Mouse (Mus musculus): ENCODE results near the gene Trnp1. TPM values are rescaled to one million over a fixed set of nuclear protein-coding genes. Genes with fewer than 3 reads are reported as not detected.

Gene Trnp1
- total RNA-seq, 2 experiments from 2014 or later: 154 to 165 TPM

DNA sequence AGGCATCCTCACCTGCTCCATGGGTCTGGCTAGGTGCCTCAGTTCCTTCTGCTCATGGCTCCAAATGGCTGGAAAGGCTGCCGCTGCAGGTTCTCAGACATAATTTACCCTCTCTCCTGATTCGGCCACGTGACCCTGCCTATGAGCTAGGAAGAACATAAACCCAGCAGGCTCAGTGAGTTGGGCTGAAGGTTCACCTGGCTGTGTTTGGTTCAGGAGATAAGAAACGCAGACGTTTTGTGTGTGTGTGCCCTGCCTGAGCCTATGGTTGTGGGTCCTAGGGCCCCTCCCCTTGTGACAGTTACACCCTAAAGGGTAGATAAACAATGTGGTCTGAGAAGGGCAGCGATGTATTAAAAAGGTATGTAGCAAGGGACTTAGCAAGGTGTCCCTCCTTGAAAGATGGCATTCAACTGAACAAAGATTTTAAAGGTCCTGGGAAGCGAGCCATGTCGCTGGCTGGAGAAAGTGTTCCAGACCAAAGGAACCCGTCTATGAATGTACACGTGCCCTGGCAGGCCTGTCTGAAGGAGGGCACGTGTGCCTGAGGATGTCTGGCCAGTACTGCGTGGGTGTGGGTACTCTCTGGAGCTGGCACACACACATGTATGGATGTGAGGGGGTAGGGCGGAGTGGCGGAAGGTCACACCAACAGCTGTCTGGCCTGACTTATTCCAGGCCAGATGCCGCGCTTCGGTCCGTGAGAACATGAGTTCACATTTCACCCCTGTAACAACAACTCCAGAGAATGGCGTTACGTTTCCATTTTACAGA, 9.5 kb downstream of the Trnp1 start:
- Histone ChIP-seq H3K27ac (no peak overlapping the region), H3K4me3 (no peak overlapping the region)
- no peak for TF ChIP-seq CTCF (conservative IDR thresholded peaks at IDR 0.05)
- DNase-seq (ENCODE audit: low spot score in 2 of 2): no peak

DNA sequence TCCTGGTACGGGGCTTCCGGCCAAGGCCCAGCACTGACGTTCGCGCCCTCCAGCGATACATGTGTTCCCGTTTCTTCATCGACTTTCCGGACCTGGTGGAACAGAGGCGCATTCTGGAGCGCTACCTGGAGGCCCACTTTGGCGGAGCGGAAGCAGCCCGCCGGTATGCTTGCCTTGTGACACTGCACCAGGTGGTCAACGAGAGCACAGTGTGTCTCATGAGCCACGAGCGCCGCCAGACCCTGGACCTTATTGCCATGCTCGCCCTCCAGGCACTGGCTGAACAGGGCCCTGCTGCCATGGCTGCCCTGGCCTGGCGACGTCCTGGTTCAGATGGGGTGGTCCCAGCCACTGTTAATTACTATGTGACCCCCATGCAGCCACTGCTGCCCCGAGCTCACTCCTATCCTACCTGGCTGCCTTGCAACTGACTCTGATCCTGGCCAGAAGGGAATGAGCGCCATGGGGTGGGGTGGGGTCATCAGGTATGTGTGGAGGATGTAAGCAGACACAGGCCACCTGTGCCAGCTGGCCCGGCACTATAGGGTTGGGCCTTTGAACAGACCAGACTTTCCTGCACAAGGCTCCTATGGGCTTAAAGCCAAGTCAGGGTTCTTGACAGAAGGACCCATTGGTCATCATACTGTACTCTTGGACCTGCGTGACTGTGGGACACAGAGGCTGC, 11.5 kb downstream of the Trnp1 start:
- Histone ChIP-seq H3K4me3 (no peak overlapping the region), H3K27ac (no peak overlapping the region)
- DNase-seq (ENCODE audit: low spot score in 2 of 2): no peak
- TF ChIP-seq CTCF (conservative IDR thresholded peaks at IDR 0.05): no peak

DNA sequence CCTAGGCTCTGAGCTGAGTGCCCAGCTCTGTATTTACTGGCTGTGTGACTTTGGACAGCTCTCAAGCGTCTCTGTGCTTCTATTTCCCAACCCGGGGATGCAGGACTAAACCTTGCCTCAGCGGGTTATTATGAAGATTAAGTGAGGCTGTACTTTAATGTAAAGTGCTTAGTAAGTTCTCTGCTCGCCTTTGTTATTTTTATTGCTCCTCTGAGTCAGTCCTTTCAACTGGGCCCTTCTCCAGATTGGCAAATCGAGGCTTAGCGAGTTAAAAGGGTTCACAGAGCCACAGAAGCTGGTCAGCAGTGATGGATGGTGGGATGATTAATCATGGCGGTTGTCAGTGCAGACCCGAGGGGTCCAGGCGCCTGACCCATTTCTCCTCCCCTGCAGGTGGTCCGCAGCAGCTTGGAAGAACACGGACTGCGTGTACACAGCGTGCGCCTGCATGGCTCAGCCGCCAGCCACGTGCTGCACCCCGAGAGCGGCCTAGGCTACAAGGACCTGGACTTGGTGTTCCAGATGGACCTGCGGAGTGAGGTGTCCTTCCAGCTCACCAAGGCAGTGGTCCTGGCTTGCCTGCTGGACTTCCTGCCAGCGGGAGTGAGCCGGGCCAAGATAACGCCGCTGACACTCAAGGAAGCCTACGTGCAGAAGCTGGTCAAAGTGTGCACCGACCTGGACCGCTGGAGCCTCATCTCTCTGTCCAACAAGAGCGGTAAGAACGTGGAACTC, 12.5 kb downstream of the Trnp1 start:
- H3K4me3 ChIP-seq: no peak overlapping the region
- DNase-seq (ENCODE audit: low spot score in 2 of 2): no peak
- no peak for TF ChIP-seq CTCF (conservative IDR thresholded peaks at IDR 0.05)
- no peak overlapping the region for H3K27ac ChIP-seq

DNA sequence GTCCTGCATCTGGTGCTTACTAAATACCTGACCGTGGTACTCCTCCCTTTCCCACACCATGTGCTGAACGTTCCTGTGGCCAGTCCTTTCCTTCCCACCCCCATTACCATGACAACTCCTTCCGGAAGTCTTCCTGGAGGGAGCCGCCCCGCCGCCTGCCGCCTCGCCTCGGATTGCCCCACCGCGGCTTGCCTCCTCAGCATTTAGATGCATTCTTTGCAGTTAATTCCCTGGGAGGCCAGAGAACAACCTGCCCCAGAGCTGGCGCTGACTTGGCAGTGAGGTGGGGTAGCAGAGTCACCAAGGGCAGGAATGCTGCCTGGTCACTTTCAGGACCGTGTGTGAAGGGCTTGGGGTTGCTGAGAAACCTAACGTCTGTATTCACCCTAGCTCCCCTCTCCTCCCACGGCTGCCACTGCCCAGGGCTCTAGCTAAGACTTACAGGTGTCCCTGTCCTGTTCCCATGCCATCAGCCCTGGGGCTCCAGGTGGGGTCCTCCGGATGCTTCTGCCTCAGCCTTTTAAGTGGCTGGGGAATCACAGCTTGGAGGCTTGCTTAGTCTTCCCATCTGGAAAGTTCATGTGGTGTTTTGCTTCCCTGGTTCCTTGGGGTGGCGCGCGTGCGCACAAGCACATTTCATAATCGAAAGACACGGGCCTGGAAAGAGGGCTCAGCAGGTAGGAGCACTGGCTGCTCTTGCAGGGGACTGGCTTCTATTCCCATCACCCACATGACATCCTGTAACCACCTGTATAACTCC, 13.9 kb downstream of the Trnp1 start:
- no peak for DNase-seq (ENCODE audit: low spot score in 2 of 2)
- Histone ChIP-seq H3K4me3 (peak overlapping the region; percentile 38), H3K27ac (peak overlapping the region; percentile 36; the same call in 1 of the 2 replicates)
- peak; percentile 15; the same call in 1 of the 2 replicates for TF ChIP-seq CTCF (conservative IDR thresholded peaks at IDR 0.05)

DNA sequence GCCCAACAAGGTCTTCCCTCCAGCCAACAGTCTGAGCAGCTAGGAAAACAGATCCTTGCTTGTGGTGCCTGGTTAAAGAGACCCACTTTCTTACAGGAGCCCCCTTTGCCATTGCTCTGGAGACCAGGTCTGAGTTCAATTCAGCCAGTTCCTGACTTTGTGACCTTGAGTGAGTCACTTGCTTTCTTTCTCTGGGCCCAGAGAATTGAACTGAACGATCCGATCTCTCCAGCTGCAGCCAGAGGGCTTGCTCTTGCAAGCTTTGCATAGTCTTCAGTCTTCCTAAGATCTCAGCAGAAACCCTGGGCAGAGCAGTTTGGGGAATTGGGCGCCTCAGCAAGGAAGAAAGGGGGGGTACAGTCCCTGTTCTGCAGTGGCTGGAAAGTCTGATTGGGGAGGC, 15.9 kb downstream of the Trnp1 start:
- H3K27ac ChIP-seq: no peak overlapping the region
- TF ChIP-seq CTCF (conservative IDR thresholded peaks at IDR 0.05): no peak
- no peak for DNase-seq (ENCODE audit: low spot score in 2 of 2)
- no peak overlapping the region for H3K4me3 ChIP-seq

DNA sequence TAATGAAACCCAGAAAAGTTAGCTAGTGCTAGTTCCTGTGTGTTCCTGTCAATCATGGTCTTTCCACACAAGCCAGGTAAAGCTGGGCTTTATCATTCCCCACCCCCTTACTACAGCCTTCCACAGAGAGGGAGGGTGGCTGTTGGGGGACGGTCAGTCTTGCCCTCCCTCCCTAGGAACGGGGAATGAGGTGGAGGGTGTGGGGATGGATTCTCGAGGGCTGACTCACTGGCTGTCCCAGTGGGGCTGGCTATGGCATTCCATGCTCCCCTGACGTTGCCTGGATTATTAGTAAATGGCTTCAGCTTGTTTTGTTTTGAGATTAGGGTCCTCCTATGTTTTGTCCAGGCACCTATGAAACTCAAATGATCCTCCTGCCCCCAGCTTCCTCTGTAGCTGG, 16.9 kb downstream of the Trnp1 start:
- no peak for DNase-seq (ENCODE audit: low spot score in 2 of 2)
- no peak for TF ChIP-seq CTCF (conservative IDR thresholded peaks at IDR 0.05)
- Histone ChIP-seq H3K27ac (no peak overlapping the region), H3K4me3 (no peak overlapping the region)

DNA sequence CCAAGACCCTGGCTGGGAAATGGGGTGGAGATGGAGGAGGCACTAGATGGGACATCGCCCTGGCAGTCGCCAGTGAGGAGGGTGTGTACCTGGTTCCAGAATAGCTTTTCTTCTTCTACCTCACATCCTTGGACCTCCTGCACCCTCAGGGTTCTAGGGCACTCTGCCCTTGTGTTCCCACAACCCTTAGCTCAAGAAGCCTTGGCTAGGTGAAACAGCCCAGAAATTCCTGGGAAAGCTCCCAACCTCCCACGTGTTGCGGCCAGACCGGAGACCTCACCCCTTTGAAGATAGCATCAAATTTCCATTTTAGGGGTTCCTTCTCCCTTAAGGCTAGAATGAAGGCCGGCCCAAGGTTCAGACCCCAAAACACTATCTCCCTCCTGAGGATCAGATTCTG, 17.6 kb downstream of the Trnp1 start:
- no peak overlapping the region for H3K27ac ChIP-seq
- no peak for DNase-seq (ENCODE audit: low spot score in 2 of 2)
- no peak overlapping the region for H3K4me3 ChIP-seq
- no peak for TF ChIP-seq CTCF (conservative IDR thresholded peaks at IDR 0.05)

DNA sequence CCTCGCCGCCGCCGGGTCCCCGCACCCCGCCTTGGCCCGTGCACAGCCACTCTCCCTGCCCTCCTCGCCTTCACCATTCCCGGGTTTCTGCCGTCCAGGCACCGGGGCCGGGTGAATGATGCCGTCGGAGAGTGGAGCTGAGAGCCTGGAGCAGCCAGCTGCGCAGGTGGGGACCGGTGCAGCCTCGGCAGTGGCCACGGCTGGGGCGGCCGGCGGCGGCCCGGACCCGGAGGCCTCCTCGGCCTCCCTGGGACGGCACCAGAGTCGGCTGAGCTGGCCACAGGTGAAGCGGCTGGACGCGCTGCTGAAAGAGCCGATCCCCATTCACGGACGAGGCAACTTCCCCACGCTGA, 18.2 kb downstream of the Trnp1 start:
- H3K27ac ChIP-seq: no peak overlapping the region
- H3K4me3 ChIP-seq: peak overlapping the region; percentile 48
- no peak for DNase-seq (ENCODE audit: low spot score in 2 of 2)
- TF ChIP-seq CTCF (conservative IDR thresholded peaks at IDR 0.05): no peak

DNA sequence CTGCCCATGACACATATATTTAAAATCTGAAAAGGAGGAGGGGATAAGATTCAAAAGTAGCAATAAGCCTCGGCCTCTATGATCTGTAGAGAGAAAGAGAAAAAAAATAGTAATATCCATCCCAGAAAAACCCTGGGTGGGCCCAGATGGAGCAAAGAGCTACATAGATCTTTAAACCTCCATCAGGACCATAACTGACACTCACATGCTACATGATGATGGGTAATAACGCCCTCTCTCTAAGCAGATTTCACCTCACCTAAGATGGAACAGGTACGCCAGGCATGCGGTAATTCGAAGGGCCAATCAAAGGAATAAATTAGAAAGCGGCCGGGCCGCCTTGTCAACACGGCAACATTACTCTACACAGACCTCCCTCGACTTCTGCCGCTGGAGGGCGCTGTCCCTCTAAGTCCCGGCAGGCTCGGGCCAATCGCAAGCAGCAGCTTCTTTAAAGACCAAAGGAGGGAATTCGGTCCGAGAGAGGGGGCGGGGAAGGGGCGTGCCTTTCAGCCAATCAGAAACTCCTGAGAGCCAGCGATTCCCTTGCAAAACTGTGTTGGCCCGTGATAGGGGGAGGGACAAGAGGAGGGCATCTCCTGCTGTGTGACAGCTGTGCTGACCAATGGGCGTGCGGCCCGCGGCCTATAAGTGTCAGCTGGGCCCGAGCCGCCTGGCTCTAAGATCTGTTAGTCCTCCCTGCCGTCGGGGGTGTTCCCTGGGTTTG, 18.7 kb downstream of the Trnp1 start, which contains the start of gene Tent5b:
Tent5b (plus strand) TSS at position 675 of the 727 bp plus-strand sequence.
- peak within 1 kb of the TSS; percentile 48 for H3K4me3 ChIP-seq
- DNase-seq (ENCODE audit: low spot score in 2 of 2): peak; percentile 95 to 96
- no peak within 1 kb of the TSS for H3K27ac ChIP-seq
- peak; percentile 91 for TF ChIP-seq CTCF (conservative IDR thresholded peaks at IDR 0.05)

DNA sequence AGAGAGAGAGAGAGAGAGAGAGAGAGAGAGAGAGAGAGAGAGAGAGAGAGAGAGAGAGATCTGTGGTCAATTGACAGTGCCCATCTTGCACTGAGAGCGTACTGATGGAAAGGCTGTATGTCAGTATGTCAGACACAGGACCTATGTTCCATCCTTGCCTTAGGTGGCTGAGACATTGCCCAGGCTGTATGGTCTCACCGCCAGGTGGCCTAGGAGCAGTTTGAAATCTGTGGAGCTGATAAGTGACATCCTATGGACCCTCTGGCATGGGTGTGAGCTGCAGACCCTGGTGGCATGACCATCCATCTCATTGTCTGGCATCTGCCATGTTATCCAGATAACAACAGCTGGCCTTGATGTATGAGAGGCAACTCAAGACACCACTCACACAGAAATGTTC, 24.5 kb downstream of the Trnp1 start:
- Histone ChIP-seq H3K27ac (no peak overlapping the region), H3K4me3 (no peak overlapping the region)
- no peak; the same call in 1 of the 2 replicates for TF ChIP-seq CTCF (conservative IDR thresholded peaks at IDR 0.05)
- DNase-seq (ENCODE audit: low spot score in 2 of 2): no peak

DNA sequence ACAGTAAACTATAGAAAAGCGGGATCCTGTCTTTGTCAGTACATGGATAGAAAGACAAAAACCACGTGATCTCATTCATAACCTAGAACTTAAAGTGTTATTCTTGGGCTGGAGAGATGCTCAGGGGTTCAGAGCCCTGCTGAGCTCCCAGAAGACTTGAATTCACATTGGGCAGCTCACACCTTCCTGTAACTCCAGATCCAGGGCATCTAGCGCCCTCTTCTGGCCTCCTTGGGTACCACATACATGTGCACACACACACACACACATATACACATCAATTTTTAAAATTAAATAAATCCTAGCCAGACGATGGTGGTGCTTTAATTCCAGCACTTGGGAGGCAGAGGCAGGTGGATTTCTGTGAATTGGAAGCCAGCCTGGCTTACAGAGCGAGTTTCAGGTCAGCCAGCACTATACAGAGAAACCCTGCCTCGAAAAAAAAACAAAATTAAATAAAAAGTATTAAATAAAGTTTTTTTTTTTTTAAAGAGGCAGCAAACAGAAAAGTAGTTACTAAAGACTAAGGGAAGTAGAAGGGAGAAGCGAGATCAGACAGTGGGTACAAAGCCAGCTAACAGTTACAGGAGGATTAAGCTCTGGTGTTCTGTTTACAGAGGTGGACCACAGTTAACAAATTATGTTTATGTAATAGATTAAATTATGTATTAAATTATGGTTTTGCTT, 27.1 kb downstream of the Trnp1 start:
- peak; percentile 38 for TF ChIP-seq CTCF (conservative IDR thresholded peaks at IDR 0.05)
- no peak overlapping the region for H3K4me3 ChIP-seq
- no peak for DNase-seq (ENCODE audit: low spot score in 2 of 2)
- H3K27ac ChIP-seq: no peak overlapping the region

Data from layer of hippocampus, adult 2 months (tissue).